Mouse (Mus musculus): ENCODE data around the gene Sox18.

Sox18 gene

DNA sequence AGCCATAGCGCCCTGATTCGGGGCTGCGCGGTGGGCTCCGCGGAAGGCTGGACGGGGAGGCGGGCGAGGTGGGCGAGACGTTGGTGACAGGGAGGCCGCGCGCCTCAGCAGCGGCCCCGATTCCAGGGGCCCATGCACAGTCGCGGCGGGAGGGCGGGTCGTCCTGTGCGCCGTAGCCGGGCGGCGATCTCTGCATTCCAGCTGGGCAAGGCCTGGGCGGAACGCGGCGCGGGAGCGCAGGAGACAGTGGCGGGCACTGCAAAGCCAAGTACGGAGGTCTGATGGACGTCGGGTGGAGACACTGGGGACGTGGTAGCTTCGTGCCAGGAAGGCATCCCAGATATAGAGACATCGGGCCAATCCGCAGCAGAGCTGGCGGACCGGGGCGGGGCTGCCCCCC lies at the start of gene Sox18:
Sox18 (minus strand) TSS at position 315 of the 400 bp plus-strand sequence.
- no peak for DNase-seq (ENCODE audit: low read depth, low spot score)

DNA sequence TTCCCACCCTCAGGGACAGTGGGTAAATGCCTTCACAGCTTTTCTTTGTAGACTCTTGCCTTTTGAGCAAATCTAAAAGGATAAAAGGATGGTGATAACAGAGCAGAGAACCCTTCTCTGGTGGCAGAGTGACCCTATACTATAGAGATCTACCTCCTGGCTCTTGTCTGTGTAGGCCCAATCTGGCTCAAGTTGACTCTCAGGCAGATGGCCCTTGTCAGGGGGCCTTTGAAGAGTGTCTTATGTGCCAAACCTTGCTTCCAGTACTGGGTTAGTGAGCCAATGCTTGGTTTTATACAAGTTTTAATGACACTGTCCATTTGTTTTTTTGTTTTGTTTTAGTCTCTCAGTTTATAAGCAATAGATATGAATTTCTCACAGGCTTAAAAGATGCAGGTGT lies 49.8 kb upstream of the Sox18 start:
- DNase-seq (ENCODE audit: low read depth, low spot score) = no peak

DNA sequence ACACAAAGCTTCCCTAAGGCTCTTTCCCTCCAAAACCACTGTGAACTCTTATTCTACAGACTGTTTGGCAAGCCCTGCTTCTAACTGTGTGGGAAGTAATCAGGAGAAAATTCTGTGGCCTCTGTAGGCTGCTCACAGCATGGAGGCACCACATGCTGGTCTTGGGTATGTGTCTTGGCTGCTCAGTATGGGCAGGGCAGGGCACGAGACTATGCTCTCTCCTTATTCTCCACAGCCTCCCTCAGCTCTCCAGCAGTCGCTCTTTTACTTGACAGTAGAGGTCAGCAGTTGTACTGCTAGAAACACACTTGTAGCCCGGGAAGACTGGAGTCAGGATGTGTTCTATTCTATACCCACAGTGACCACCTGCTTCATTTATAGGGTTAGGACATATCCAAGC lies 48.6 kb upstream of the Sox18 start:
- DNase-seq (ENCODE audit: low read depth, low spot score) = no peak

GRCm38 (mm10) chr2:181716991-181717390 lies 45.6 kb upstream of the Sox18 start:
- DNase-seq (ENCODE audit: low read depth, low spot score) = no peak

DNA sequence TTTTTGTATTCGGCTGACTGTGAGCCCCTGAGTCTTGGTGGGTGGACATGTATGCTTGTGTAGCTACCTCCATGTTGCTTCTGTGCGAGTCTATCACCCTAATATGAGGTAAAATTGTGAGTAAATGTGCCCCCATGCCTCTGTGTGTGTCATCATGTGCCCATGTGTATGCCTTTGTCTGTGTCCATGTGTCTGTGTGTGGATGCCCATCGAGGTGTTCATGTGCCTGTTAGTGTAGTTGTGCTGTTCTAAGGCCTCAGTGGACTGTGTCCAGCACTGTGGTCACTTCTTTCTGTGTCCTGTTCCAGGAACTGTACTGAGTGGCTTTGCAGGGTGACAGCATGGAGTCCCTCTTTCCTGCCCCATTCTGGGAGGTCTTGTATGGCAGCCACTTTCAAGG lies 43.9 kb upstream of the Sox18 start:
- DNase-seq (ENCODE audit: low read depth, low spot score) = no peak

- DNase-seq (ENCODE audit: low read depth, low spot score) = no peak
Observed at GRCm38 (mm10) chr2:181714903-181715326, 43.5 kb upstream of the Sox18 start, which contains the start of gene Oprl1. Oprl1 (plus strand) TSS chr2:181715016.

GRCm38 (mm10) chr2:181713749-181714148 lies 42.3 kb upstream of the Sox18 start:
- no peak for DNase-seq (ENCODE audit: low read depth, low spot score)

GRCm38 (mm10) chr2:181706668-181707067 lies 35.2 kb upstream of the Sox18 start:
- peak; percentile 56 for DNase-seq (ENCODE audit: low read depth, low spot score)

- DNase-seq (ENCODE audit: low read depth, low spot score) = no peak
Observed at GRCm38 (mm10) chr2:181698241-181698640, 26.8 kb upstream of the Sox18 start, which contains the start of gene Lkaaear1. Lkaaear1 (minus strand) TSS chr2:181698442.

GRCm38 (mm10) chr2:181696801-181697420 lies 25.5 kb upstream of the Sox18 start:
- no peak for DNase-seq (ENCODE audit: low read depth, low spot score)

GRCm38 (mm10) chr2:181695776-181696175 lies 24.3 kb upstream of the Sox18 start:
- DNase-seq (ENCODE audit: low read depth, low spot score) = no peak

DNA sequence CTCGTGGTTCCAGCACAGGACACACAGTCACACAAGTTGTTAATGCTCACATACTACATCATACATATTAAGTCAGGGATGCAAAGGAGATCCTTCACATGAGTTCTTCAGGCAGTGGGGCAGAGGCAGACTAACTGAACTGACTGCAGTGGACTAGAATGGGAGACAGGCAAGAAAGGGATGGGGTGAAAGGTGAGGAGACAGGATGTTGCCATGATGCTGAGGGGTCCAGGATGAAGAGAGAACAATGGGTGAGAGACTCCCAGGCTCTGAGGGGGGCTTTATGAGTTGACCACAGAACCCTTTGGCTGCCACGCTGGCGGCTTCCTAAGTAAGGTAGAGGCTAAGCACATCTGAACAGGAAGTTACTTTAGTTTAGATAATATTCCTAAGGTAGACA lies 23.1 kb upstream of the Sox18 start:
- DNase-seq (ENCODE audit: low read depth, low spot score) = no peak

GRCm38 (mm10) chr2:181693339-181694280 lies 22.2 kb upstream of the Sox18 start, which contains the start of gene Rgs19:
Rgs19 (minus strand) TSS chr2:181693977.
- DNase-seq (ENCODE audit: low read depth, low spot score) = peak; percentile 96

GRCm38 (mm10) chr2:181692304-181692703 lies 20.9 kb upstream of the Sox18 start:
- no peak for DNase-seq (ENCODE audit: low read depth, low spot score)

GRCm38 (mm10) chr2:181691571-181691970 lies 20.1 kb upstream of the Sox18 start:
- DNase-seq (ENCODE audit: low read depth, low spot score) = no peak

GRCm38 (mm10) chr2:181691083-181691482 lies 19.6 kb upstream of the Sox18 start:
- DNase-seq (ENCODE audit: low read depth, low spot score) = no peak

GRCm38 (mm10) chr2:181689466-181690160 lies 18.2 kb upstream of the Sox18 start:
- no peak for DNase-seq (ENCODE audit: low read depth, low spot score)

GRCm38 (mm10) chr2:181687586-181687985 lies 16.1 kb upstream of the Sox18 start:
- no peak for DNase-seq (ENCODE audit: low read depth, low spot score)

GRCm38 (mm10) chr2:181685686-181686085 lies 14.2 kb upstream of the Sox18 start:
- no peak for DNase-seq (ENCODE audit: low read depth, low spot score)

DNA sequence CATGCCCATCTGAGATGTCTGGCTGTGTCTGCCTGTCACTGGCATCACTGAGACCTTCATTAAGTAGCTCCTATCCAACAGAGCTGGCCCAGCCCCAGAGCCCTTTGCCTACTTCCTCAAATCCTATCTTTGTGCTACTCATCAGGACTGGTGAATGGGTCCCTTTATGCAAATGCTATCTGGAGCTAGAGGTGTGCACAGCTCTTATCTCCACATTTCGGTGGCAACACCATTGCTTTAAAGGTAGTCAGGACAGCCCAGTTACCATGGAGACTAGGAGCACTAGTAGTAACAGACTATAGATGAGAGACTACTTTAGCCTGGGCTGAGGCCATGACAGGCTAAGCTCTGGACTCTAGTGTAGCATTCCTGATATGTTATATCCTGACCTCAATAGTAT lies 13.3 kb upstream of the Sox18 start:
- DNase-seq (ENCODE audit: low read depth, low spot score) = peak; percentile 51

GRCm38 (mm10) chr2:181683381-181683780 lies 11.9 kb upstream of the Sox18 start:
- no peak for DNase-seq (ENCODE audit: low read depth, low spot score)

DNA sequence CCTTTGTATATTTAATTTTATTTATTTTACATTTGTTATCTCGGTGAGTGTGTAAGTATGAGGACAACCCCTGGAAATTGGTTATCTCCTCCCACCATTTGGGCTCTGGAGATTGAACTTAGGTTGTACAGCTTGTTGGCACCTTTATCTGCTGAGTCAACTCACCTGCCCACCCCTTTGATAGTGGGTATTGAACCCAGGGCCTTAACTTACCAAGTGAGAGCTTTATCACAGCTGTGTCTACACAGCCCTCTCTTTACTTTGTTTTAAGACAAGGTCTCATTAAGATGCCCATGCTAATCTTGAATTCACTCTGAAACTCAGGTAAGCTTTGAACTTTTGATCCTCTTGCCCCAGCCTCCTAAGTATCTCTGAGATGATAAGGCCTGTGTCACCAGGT lies 10.5 kb upstream of the Sox18 start:
- no peak for DNase-seq (ENCODE audit: low read depth, low spot score)

Data from A20 (cell line).